Mouse (Mus musculus): ENCODE results near the gene Gm13090. TPM values are rescaled to one million over a fixed set of nuclear protein-coding genes. Genes with fewer than 3 reads are reported as not detected.

Gm13090 gene
- total RNA-seq (2022): not detected

GRCm38 (mm10) chr4:151089270-151089669 is at the start of gene Gm13090:
TSS of gene Gm13090 (plus strand) at chr4:151089570.
- DNase-seq: no peak

- DNase-seq: no peak
Measured at GRCm38 (mm10) chr4:151041506-151041905, 47.9 kb upstream of the Gm13090 start.

- no peak for DNase-seq
Measured at GRCm38 (mm10) chr4:151043281-151043680, 46.1 kb upstream of the Gm13090 start.

- DNase-seq: peak; percentile 97
Measured at GRCm38 (mm10) chr4:151044037-151044943, 45.1 kb upstream of the Gm13090 start, which contains the start of gene Per3. TSS of gene Per3 (minus strand) at chr4:151044665.

GRCm38 (mm10) chr4:151044944-151045570 is 44.3 kb upstream of the Gm13090 start:
- no peak for DNase-seq

GRCm38 (mm10) chr4:151046524-151046923 is 42.8 kb upstream of the Gm13090 start:
- no peak for DNase-seq

GRCm38 (mm10) chr4:151051162-151051561 is 38.2 kb upstream of the Gm13090 start:
- DNase-seq: no peak

- DNase-seq: peak; percentile 98
Measured at GRCm38 (mm10) chr4:151057347-151058321, 31.7 kb upstream of the Gm13090 start, which contains the start of gene Vamp3. TSS of gene Vamp3 (minus strand) at chr4:151057963.

- no peak for DNase-seq
Measured at GRCm38 (mm10) chr4:151058634-151059033, 30.7 kb upstream of the Gm13090 start.

- DNase-seq: no peak
Measured at GRCm38 (mm10) chr4:151059566-151059965, 29.8 kb upstream of the Gm13090 start.

GRCm38 (mm10) chr4:151068751-151069150 is 20.6 kb upstream of the Gm13090 start:
- DNase-seq: no peak

GRCm38 (mm10) chr4:151070962-151071361 is 18.4 kb upstream of the Gm13090 start:
- no peak for DNase-seq

- peak; percentile 29 for DNase-seq
Measured at GRCm38 (mm10) chr4:151073108-151073744, 16.1 kb upstream of the Gm13090 start.

- no peak for DNase-seq
Measured at GRCm38 (mm10) chr4:151074817-151075216, 14.6 kb upstream of the Gm13090 start.

- DNase-seq: no peak
Measured at GRCm38 (mm10) chr4:151081355-151081754, 8.0 kb upstream of the Gm13090 start.

GRCm38 (mm10) chr4:151081977-151082376 is 7.4 kb upstream of the Gm13090 start:
- DNase-seq: no peak

GRCm38 (mm10) chr4:151083027-151083426 is 6.3 kb upstream of the Gm13090 start:
- DNase-seq: no peak

GRCm38 (mm10) chr4:151087358-151087757 is 2.0 kb upstream of the Gm13090 start:
- DNase-seq: no peak

GRCm38 (mm10) chr4:151088819-151089218 is 551 bp upstream of the Gm13090 start:
- no peak for DNase-seq

- DNase-seq: no peak
Measured at GRCm38 (mm10) chr4:151095207-151095606, 5.8 kb downstream of the Gm13090 start.

- DNase-seq: no peak
Measured at GRCm38 (mm10) chr4:151096334-151097103, 7.1 kb downstream of the Gm13090 start.
